Mouse (Mus musculus) liver, adult (tissue): ENCODE measurements around the gene Atp6v1d.

ENCODE experiments used
- GATA4 ChIP-seq: IDR thresholded peaks from 2 replicates; pipeline ENCODE4 v1.6.1; 2014; ENCODE audit warnings: mild to moderate bottlenecking, low read length; ENCODE audit not compliant: insufficient replicate concordance

Atp6v1d gene

GRCm38 (mm10) chr12:78839906-78840305 is 21.5 kb downstream of the Atp6v1d start:
- no peak for TF ChIP-seq GATA4

DNA sequence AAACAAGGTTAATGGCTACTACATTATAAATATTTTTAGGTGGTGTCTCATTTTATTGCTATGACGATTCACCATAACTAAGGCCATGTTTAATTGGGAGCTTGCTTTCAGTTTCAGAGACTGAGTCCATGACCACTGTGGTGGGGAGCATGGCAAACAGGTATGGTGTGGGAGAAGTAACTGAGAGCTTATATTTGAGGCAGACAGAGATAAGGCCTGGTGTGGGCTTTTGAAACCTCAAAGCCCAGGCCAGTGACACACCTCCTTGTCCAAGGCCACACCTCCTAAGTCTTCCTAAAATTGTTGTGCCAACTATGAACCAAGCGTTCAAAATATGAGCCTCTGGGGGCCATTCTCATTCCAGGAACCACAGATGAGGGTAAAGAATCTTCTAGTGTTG is 26.9 kb downstream of the Atp6v1d start:
- no peak for TF ChIP-seq GATA4

- TF ChIP-seq GATA4: no peak
Measured at GRCm38 (mm10) chr12:78814437-78814836, 47.0 kb downstream of the Atp6v1d start.

DNA sequence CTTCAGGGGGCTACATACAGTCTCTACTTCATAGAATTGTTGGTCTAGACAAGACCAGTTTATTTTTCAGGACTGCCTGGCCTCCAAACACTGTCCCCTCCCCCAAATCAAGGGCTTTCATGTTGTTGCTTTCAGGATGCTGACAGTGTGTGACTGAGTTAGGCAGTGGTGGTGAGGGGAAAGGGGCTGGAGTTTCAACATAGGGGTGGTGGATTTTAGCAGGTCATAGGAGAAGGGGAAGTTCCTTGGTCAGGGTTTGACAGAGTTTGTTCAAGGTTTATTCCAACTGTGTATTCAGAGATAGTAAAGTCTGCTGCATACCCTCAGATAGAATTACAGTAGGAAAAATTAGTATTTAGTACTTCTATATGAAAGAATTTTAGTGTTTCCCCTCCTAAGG is 59.6 kb downstream of the Atp6v1d start:
- no peak for TF ChIP-seq GATA4

DNA sequence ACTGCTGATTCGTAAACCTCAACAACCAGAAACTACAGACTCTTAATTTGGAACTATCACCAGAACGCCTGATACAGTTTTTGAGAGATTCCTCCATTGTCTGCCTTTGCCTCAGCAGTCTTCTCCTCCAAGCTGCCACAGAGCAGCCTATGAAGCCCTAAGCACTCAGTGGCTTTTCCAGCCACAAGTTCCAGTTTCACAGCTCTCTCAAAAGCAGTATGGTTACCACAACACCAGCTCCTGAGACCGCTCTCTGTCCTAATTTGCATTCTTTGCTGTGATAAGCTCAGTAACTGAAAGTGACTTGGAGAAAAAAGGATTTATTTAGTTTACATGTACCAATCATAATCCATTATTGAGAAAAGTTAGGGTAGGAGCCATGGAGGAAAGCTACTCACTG is 61.4 kb downstream of the Atp6v1d start:
- no peak for TF ChIP-seq GATA4

DNA sequence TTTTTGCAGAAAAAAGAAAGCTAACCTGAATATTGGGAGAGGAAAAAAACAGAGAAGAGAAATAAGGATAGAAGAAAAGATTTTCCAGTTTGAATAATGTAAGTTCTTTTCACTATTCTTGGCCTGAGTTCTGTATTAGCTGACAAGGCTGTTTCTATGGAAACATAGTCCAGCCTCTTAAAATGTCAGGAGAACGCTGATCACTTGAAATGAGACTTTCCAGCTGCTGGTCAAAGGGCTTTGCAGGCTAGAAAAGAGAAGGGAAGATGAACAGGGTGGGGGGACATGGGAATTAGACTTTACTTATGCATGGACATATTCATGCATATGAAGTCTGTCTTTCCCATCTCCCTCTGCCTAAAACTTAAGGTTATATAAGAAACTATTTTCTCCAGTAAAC is 67.2 kb downstream of the Atp6v1d start:
- TF ChIP-seq GATA4: no peak

- TF ChIP-seq GATA4: no peak
Measured at GRCm38 (mm10) chr12:78790791-78791190, 70.6 kb downstream of the Atp6v1d start.
